Mouse (Mus musculus) MEL (cell line): Measurements from ENCODE around the gene Mertk. TPM values are rescaled to one million over a fixed set of nuclear protein-coding genes. Genes with fewer than 3 reads are reported as not detected.
"Not testable (repeated sequence)": the region's sequence is repeated elsewhere in the genome, so short reads cannot be mapped to it uniquely, and the experiment has no call there.

Experiments used
- DNase-seq: peaks from one replicate; pipeline ENCODE4 v3.0.0; 2011; ENCODE audit warnings: low read depth, low spot score
- H3K27ac ChIP-seq: 2 replicates; pipeline ENCODE4 v1.5.1; 2012; ENCODE audit warnings: low read depth, mild to moderate bottlenecking, control low read depth, low read length, moderate library complexity; ENCODE audit not compliant: control insufficient read depth
- H3K27me3 ChIP-seq, 2 experiments: fragments of 150-350 bp in 1 of 2; sonication (generic) in 1 of 2; 2 replicates each; pipeline ENCODE4 v1.6.1; 2012; ENCODE audit warnings: low read length in 2 of 2, mild to moderate bottlenecking in 2 of 2, improper control_type of control experiment in 1 of 2, moderate library complexity in 1 of 2; ENCODE audit not compliant: insufficient read depth in 2 of 2, control insufficient read depth in 1 of 2
- H3K36me3 ChIP-seq, 2 experiments: 2 replicates each; pipeline ENCODE4 v1.6.1; 2012 to 2014; ENCODE audit warnings: low read length in 2 of 2, improper control_type of control experiment in 1 of 2, inconsistent platforms in 1 of 2, mild to moderate bottlenecking in 1 of 2; ENCODE audit not compliant: insufficient read depth in 2 of 2, control insufficient read depth in 1 of 2
- H3K4me1 ChIP-seq, 2 experiments: fragments of 150-350 bp in 1 of 2; sonication (generic) in 1 of 2; 2 replicates each; pipeline ENCODE4 v1.6.1; 2012; ENCODE audit warnings: low read length in 2 of 2, improper control_type of control experiment in 1 of 2, mild to moderate bottlenecking in 1 of 2; ENCODE audit not compliant: insufficient read depth in 2 of 2, control insufficient read depth in 1 of 2
- H3K4me3 ChIP-seq, 2 experiments: fragments of 150-350 bp in 1 of 2; sonication (generic) in 1 of 2; 2 replicates each; pipeline ENCODE4 v1.5.1; 2012; ENCODE audit warnings: low read depth in 2 of 2, low read length in 2 of 2, mild to moderate bottlenecking in 2 of 2, moderate library complexity in 2 of 2, control low read depth in 1 of 2, improper control_type of control experiment in 1 of 2; ENCODE audit not compliant: control insufficient read depth in 1 of 2, insufficient read depth in 1 of 2
- H3K79me2 ChIP-seq: 2 replicates; pipeline ENCODE4 v1.6.1; 2012; ENCODE audit warnings: mild to moderate bottlenecking, low read length, moderate library complexity; ENCODE audit not compliant: control insufficient read depth, poor library complexity, insufficient read depth
- H3K9ac ChIP-seq: 2 replicates; pipeline ENCODE4 v1.6.1; 2012; ENCODE audit warnings: low read depth, mild to moderate bottlenecking, control low read depth, low read length, moderate library complexity; ENCODE audit not compliant: control insufficient read depth, poor library complexity, severe bottlenecking
- H3K9me3 ChIP-seq: fragments of 150-350 bp; sonication (generic); replicated peaks from 2 replicates; pipeline ENCODE4 v1.6.1; 2012; ENCODE audit warnings: mild to moderate bottlenecking, low read length, improper control_type of control experiment, moderate library complexity; ENCODE audit not compliant: insufficient read depth
- CHD1 ChIP-seq: IDR thresholded peaks from 2 replicates; pipeline ENCODE4 v1.6.1; 2012; ENCODE audit warnings: low read depth, mild to moderate bottlenecking, inconsistent platforms, low read length, improper control_type of control experiment
- E2F4 ChIP-seq: IDR thresholded peaks from 2 replicates; pipeline ENCODE4 v1.6.1; 2011; ENCODE audit warnings: low read depth, low read length, improper control_type of control experiment, borderline replicate concordance
- ELF1 ChIP-seq: IDR thresholded peaks from 2 replicates; pipeline ENCODE4 v1.6.1; 2014; ENCODE audit warnings: low read depth, mild to moderate bottlenecking, inconsistent platforms, low read length, improper control_type of control experiment, moderate library complexity
- ETS1 ChIP-seq: IDR thresholded peaks from 2 replicates; pipeline ENCODE4 v1.6.1; 2012; ENCODE audit warnings: low read depth, mild to moderate bottlenecking, inconsistent platforms, low read length, improper control_type of control experiment, moderate library complexity
- GABPA ChIP-seq: IDR thresholded peaks from 2 replicates; pipeline ENCODE4 v1.6.1; 2012; ENCODE audit warnings: low read depth, mild to moderate bottlenecking, inconsistent platforms, low read length, improper control_type of control experiment, moderate library complexity
- GATA1 ChIP-seq: IDR thresholded peaks from 2 replicates; pipeline ENCODE4 v1.6.1; 2011; ENCODE audit warnings: low read depth, low read length, improper control_type of control experiment
- HCFC1 ChIP-seq: IDR thresholded peaks from 2 replicates; pipeline ENCODE4 v1.6.1; 2012; ENCODE audit warnings: low read depth, mild to moderate bottlenecking, inconsistent platforms, low read length, improper control_type of control experiment, moderate library complexity
- JUND ChIP-seq: IDR thresholded peaks from 2 replicates; pipeline ENCODE4 v1.6.1; 2011; ENCODE audit warnings: low read depth, mild to moderate bottlenecking, improper control_type of control experiment, low read length
- KAT2A ChIP-seq: conservative IDR thresholded peaks from 2 replicates; pipeline ENCODE4 v1.6.1; 2012; ENCODE audit warnings: low read depth, low read length, improper control_type of control experiment, inconsistent platforms
- MAFK ChIP-seq: IDR thresholded peaks from 2 replicates; pipeline ENCODE4 v1.6.1; 2011; ENCODE audit warnings: low read depth, mild to moderate bottlenecking, low read length, improper control_type of control experiment, borderline replicate concordance
- MYB ChIP-seq: IDR thresholded peaks from 2 replicates; pipeline ENCODE4 v1.6.1; 2011; ENCODE audit warnings: mild to moderate bottlenecking, low read depth, low read length, improper control_type of control experiment
- MYC ChIP-seq: IDR thresholded peaks from 2 replicates; pipeline ENCODE4 v1.6.1; 2011; ENCODE audit warnings: low read depth, mild to moderate bottlenecking, low read length, improper control_type of control experiment, moderate library complexity
- NELFE ChIP-seq: IDR thresholded peaks from 2 replicates; pipeline ENCODE4 v1.6.1; 2011; ENCODE audit warnings: low read depth, low read length, improper control_type of control experiment
- NRF1 ChIP-seq: IDR thresholded peaks from 2 replicates; pipeline ENCODE4 v1.6.1; 2014; ENCODE audit warnings: low read depth, mild to moderate bottlenecking, inconsistent platforms, low read length, improper control_type of control experiment, moderate library complexity; ENCODE audit not compliant: poor library complexity, insufficient read depth, severe bottlenecking
- POLR2AphosphoS5 ChIP-seq: IDR thresholded peaks from 2 replicates; pipeline ENCODE4 v1.6.1; 2012; ENCODE audit warnings: low read depth, borderline replicate concordance, mild to moderate bottlenecking, inconsistent platforms, low read length, moderate library complexity, mixed read lengths
- RAD21 ChIP-seq: IDR thresholded peaks from 2 replicates; pipeline ENCODE4 v1.6.1; 2011; ENCODE audit warnings: mild to moderate bottlenecking, low read depth, low read length, improper control_type of control experiment
- TAL1 ChIP-seq: IDR thresholded peaks from 2 replicates; pipeline ENCODE4 v1.6.1; 2012; ENCODE audit warnings: mild to moderate bottlenecking, inconsistent platforms, low read length, moderate library complexity, mixed read lengths
- TBP ChIP-seq: IDR thresholded peaks from 2 replicates; pipeline ENCODE4 v1.8.0; 2011; ENCODE audit warnings: low read depth, low read length, improper control_type of control experiment
- TCF12 ChIP-seq: IDR thresholded peaks from 2 replicates; pipeline ENCODE4 v1.6.1; 2014; ENCODE audit warnings: low read depth, mild to moderate bottlenecking, inconsistent platforms, low read length, improper control_type of control experiment, moderate library complexity
- USF2 ChIP-seq, 2 experiments: IDR thresholded peaks; 2 replicates each; pipeline ENCODE4 v1.6.1; 2011 to 2012; ENCODE audit warnings: improper control_type of control experiment in 2 of 2, low read length in 2 of 2, borderline replicate concordance in 1 of 2, inconsistent platforms in 1 of 2, low read depth in 1 of 2, mild to moderate bottlenecking in 1 of 2; ENCODE audit not compliant: insufficient read depth in 1 of 2
- ZKSCAN1 ChIP-seq: IDR thresholded peaks from 2 replicates; pipeline ENCODE4 v1.6.1; 2012; ENCODE audit warnings: low read depth, mild to moderate bottlenecking, inconsistent platforms, low read length, improper control_type of control experiment, moderate library complexity
- ZMIZ1 ChIP-seq: IDR thresholded peaks from 2 replicates; pipeline ENCODE4 v1.6.1; 2012; ENCODE audit warnings: low read depth, mild to moderate bottlenecking, inconsistent platforms, low read length, improper control_type of control experiment, moderate library complexity
- ZNF384 ChIP-seq: IDR thresholded peaks from 2 replicates; pipeline ENCODE4 v1.6.1; 2012; ENCODE audit warnings: low read depth, mild to moderate bottlenecking, inconsistent platforms, low read length, improper control_type of control experiment
- polyA plus RNA-seq, 2 experiments: library from polyadenylated mRNA; stranded (reverse) in 1 of 2; unstranded in 1 of 2; fragments of >175 nt in 1 of 2; fragments of >200 nt in 1 of 2; gene quantifications; 2 replicates each; pipeline versions ENCODE4 v1.2.1 to v1.2.4; 2012; ENCODE audit warnings: low replicate concordance in 2 of 2, low read depth in 1 of 2; ENCODE audit not compliant: insufficient read length in 2 of 2, insufficient read depth in 1 of 2, missing spikeins in 1 of 2
- total RNA-seq: library from RNA; depleted of rRNA; stranded (reverse); fragments of 300-350 nt; gene quantifications from 2 replicates; pipeline ENCODE4 v1.2.3, GENCODE M21; 2012

The Mertk gene
- total and polyA plus RNA-seq, 3 experiments, result not detected

- peaks cover 0 to 3% of the 10 kb centered on the region in 2 experiments; a peak in 1 of 4 replicates for H3K36me3 ChIP-seq
- H3K27ac ChIP-seq, result no peak overlapping the region
Observed at GRCm38 (mm10) chr2:128692771-128693170, 6.0 kb upstream of the Mertk start.

GRCm38 (mm10) chr2:128693236-128693635 is 5.5 kb upstream of the Mertk start:
- Histone ChIP-seq H3K36me3 (no peaks in the 10 kb centered on the region), H3K27me3 (peaks cover 0 to 2% of the 10 kb centered on the region in 2 experiments; a peak in 1 of 4 replicates), H3K9ac (no peak overlapping the region), H3K9me3 (no peaks in the 10 kb centered on the region), H3K79me2 (no peaks in the 10 kb centered on the region)
- no peak for DNase-seq
- TF ChIP-seq NELFE, result no peak
- no peak for TF ChIP-seq HCFC1
- TF ChIP-seq CHD1, result no peak
- no peak for TF ChIP-seq MYC
- TF ChIP-seq ZMIZ1, result no peak
- no peak for TF ChIP-seq E2F4
- TF ChIP-seq POLR2AphosphoS5, result no peak
- TF ChIP-seq ELF1, result no peak
- no peak for TF ChIP-seq TCF12
- TF ChIP-seq KAT2A, result no peak
- TF ChIP-seq GATA1, result no peak
- TF ChIP-seq TAL1, result no peak
- no peak for TF ChIP-seq ETS1
- TF ChIP-seq ZNF384, result no peak
- TF ChIP-seq JUND, result no peak
- TF ChIP-seq, all 39 proteins: peak for 0
- Histone ChIP-seq H3K4me3 (no peak overlapping the region), H3K27ac (no peak overlapping the region), H3K4me1 (peaks cover 0 to under 1% of the 10 kb centered on the region in 2 experiments; a peak in 1 of 4 replicates)

More at GRCm38 (mm10) chr2:128692771-128693170, 6.0 kb upstream of the Mertk start:
- no peaks in the 10 kb centered on the region for H3K79me2 ChIP-seq
- H3K4me1 ChIP-seq, result peaks cover 0 to 5% of the 10 kb centered on the region in 2 experiments; a peak in 2 of 4 replicates
- TF ChIP-seq MYB, result no peak
- TF ChIP-seq MAFK, result no peak
- no peak for TF ChIP-seq JUND
- no peak for TF ChIP-seq USF2 (IDR thresholded peaks at IDR 0.05; ENCODE audit: borderline replicate concordance in 1 of 2, insufficient read depth in 1 of 2, low read depth in 1 of 2, low read length in 2 of 2)
- no peak for TF ChIP-seq TBP
- no peak for TF ChIP-seq ZKSCAN1
- TF ChIP-seq RAD21, result no peak
- TF ChIP-seq POLR2AphosphoS5, result no peak
- TF ChIP-seq NRF1, result no peak
- no peak for TF ChIP-seq GABPA
- no peaks in the 10 kb centered on the region for H3K9me3 ChIP-seq
- peaks cover 0 to 2% of the 10 kb centered on the region in 2 experiments; a peak in 1 of 4 replicates for H3K27me3 ChIP-seq
- H3K4me3 ChIP-seq, result no peak overlapping the region
- DNase-seq, result no peak
- H3K9ac ChIP-seq, result no peak overlapping the region

- not testable (repeated sequence) for H3K9ac ChIP-seq, H3K27ac ChIP-seq, H3K4me3 ChIP-seq, H3K36me3 ChIP-seq, DNase-seq, H3K9me3 ChIP-seq, H3K4me1 ChIP-seq, H3K27me3 ChIP-seq, H3K79me2 ChIP-seq
Observed at GRCm38 (mm10) chr2:128693828-128694227, 4.9 kb upstream of the Mertk start.
